Mouse (Mus musculus) ES-E14 (cell line): ENCODE measurements around the gene Rsl24d1.

ENCODE experiments used
- ZC3H11A ChIP-seq: IDR thresholded peaks from 2 replicates; pipeline ENCODE4 v1.6.1; 2012; ENCODE audit warnings: low read depth, mild to moderate bottlenecking, inconsistent platforms, low read length, borderline replicate concordance
- ZNF384 ChIP-seq: IDR thresholded peaks from 2 replicates; pipeline ENCODE4 v1.6.1; 2012; ENCODE audit warnings: low read depth, low read length, inconsistent platforms

GRCm38 (mm10) chr9:73165631-73166030, 52.4 kb downstream of the Rsl24d1 start:
- TF ChIP-seq ZNF384 (no peak), ZC3H11A (no peak)
